In genomic region chr11:75254252-75254912, GRCm38 (mm10) we compare ENCODE assay signal across 7 mouse cellular contexts.
A peak's percentile ranks its signal among the peaks of the same experiment; 100 is the strongest.
DNase-seq lines count a peak whose midpoint lies in the region; ATAC-seq and TF ChIP-seq lines count a peak whose summit lies in the region.

No protein-coding gene starts in this region.

- H3K9ac ChIP-seq in intestine, postnatal 0 days (ENCODE audit: low read depth, low read length) = no peak overlapping the region
- H3K9ac ChIP-seq in liver, postnatal 0 days (replicated peaks) = no peak overlapping the region

- peak; percentile 76 for ATAC-seq in CD4-positive, CD25-positive, alpha-beta regulatory T cell, adult 4 months
- peak; percentile 52 for ATAC-seq in intestine, postnatal 0 days
- peak; percentile 82 for ATAC-seq in liver, postnatal 0 days

- no peak for TF ChIP-seq POLR2A in small intestine, adult 2 months (IDR thresholded peaks at IDR 0.05; ENCODE audit: low read depth, low read length)

- H3K9me3 ChIP-seq in intestine, postnatal 0 days (ENCODE audit: control insufficient read depth) = no peaks in the 10 kb centered on the region
- H3K9me3 ChIP-seq in liver, postnatal 0 days (ENCODE audit: low read length) = no peaks in the 10 kb centered on the region

- intact Hi-C loops in gastrocnemius, adult 2 months (cut with DNase I) = no loop called here

- H3K27ac ChIP-seq in gastrocnemius, adult 2 months = peak overlapping the region; percentile 72
- H3K27ac ChIP-seq in intestine, postnatal 0 days (ENCODE audit: low read depth, low read length) = peak overlapping the region; percentile 46; the same call in 1 of the 2 replicates
- H3K27ac ChIP-seq in liver, postnatal 0 days (ENCODE audit: low read depth) = peak overlapping the region; percentile 25
- 0 out of 2 replicates have a peak overlapping the region, but pooled peaks have one; percentile 23 for H3K27ac ChIP-seq in small intestine, adult 2 months (ENCODE audit: insufficient read depth, low read depth, low read length)

- no peaks in the 10 kb centered on the region for H3K4me1 ChIP-seq in intestine, postnatal 0 days (replicated peaks; ENCODE audit: control insufficient read depth, insufficient read depth, low read length)
- peaks cover 8% of the 10 kb centered on the region for H3K4me1 ChIP-seq in liver, postnatal 0 days (ENCODE audit: insufficient read depth)
- H3K4me1 ChIP-seq in small intestine, adult 2 months (ENCODE audit: control insufficient read depth, insufficient read depth, insufficient read length, low read length) = peaks cover 9% of the 10 kb centered on the region; the same call in 1 of the 2 replicates

- peak overlapping the region; percentile 21; the same call in 1 of the 2 replicates for H3K4me2 ChIP-seq in intestine, postnatal 0 days (replicated peaks; ENCODE audit: low read depth)
- H3K4me2 ChIP-seq in liver, postnatal 0 days (ENCODE audit: low read depth, low read length) = peak overlapping the region; percentile 49

- DNase-seq in ZHBTc4 (ENCODE audit: low read depth, low spot score) = peak; percentile 55
- DNase-seq in gastrocnemius, adult 2 months = peak; percentile 76
- DNase-seq in liver, postnatal 0 days = peak; percentile 55
- DNase-seq in cerebellum, adult 9-10 months = no peak

- 43% methylated on average over 13 of the region's 13 CpGs for WGBS in intestine, postnatal 0 days
- 48% methylated on average over 13 of the region's 13 CpGs for WGBS in liver, postnatal 0 days (ENCODE audit: insufficient replicate concordance)
- 46% methylated on average over 13 of the region's 13 CpGs for WGBS in small intestine, adult 2 months

- peak overlapping the region; percentile 53 for H3K4me3 ChIP-seq in gastrocnemius, adult 2 months
- H3K4me3 ChIP-seq in intestine, postnatal 0 days (ENCODE audit: low read depth, low read length) = no peak overlapping the region
- H3K4me3 ChIP-seq in liver, postnatal 0 days (ENCODE audit: low read depth, low read length) = no peak overlapping the region
- H3K4me3 ChIP-seq in small intestine, adult 2 months (ENCODE audit: low read depth, low read length) = peak overlapping the region; percentile 18

- H3K27me3 ChIP-seq in intestine, postnatal 0 days (replicated peaks; ENCODE audit: control insufficient read depth, insufficient read depth, low read length) = no peaks in the 10 kb centered on the region
- H3K27me3 ChIP-seq in liver, postnatal 0 days (ENCODE audit: insufficient read depth, low read length) = no peaks in the 10 kb centered on the region
- no peaks in the 10 kb centered on the region for H3K27me3 ChIP-seq in small intestine, adult 2 months (ENCODE audit: control insufficient read depth, insufficient read depth, low read length)

- no peaks in the 10 kb centered on the region for H3K36me3 ChIP-seq in intestine, postnatal 0 days (ENCODE audit: control insufficient read depth, insufficient read depth)
- H3K36me3 ChIP-seq in liver, postnatal 0 days (replicated peaks; ENCODE audit: insufficient read depth, low read length) = no peaks in the 10 kb centered on the region
- no peaks in the 10 kb centered on the region for H3K36me3 ChIP-seq in small intestine, adult 2 months (ENCODE audit: control insufficient read depth, insufficient read depth, low read length)

- TF ChIP-seq EP300 in liver, postnatal 0 days (IDR thresholded peaks at IDR 0.05; ENCODE audit: low read depth) = no peak

- TF ChIP-seq CTCF in gastrocnemius, adult 2 months (IDR thresholded peaks at IDR 0.05) = peak; percentile 36
- TF ChIP-seq CTCF in intestine, postnatal 0 days (IDR thresholded peaks at IDR 0.05; ENCODE audit: low read depth) = peak; percentile 51
- peak; percentile 59 for TF ChIP-seq CTCF in liver, postnatal 0 days (IDR thresholded peaks at IDR 0.05; ENCODE audit: low read depth)
- TF ChIP-seq CTCF in small intestine, adult 2 months (IDR thresholded peaks at IDR 0.05; ENCODE audit: extremely low read depth, insufficient read length, insufficient replicate concordance, low read depth, low read length) = peak; percentile 34; the same call in 1 of the 2 replicates

Comparison
In these comparisons a context has a peak if more than half of its experiments do, and no peak if none do; other contexts are left out.
1. H3K4me3 ChIP-seq: peak in gastrocnemius, adult 2 months (single experiment) and small intestine, adult 2 months (single experiment); none in intestine, postnatal 0 days (single experiment) and liver, postnatal 0 days (single experiment).
2. Peak in every context shown above with its lines, with median percentiles within 50 percentile points of each other: ATAC-seq, H3K27ac ChIP-seq and CTCF ChIP-seq.